In the genomic region with DNA sequence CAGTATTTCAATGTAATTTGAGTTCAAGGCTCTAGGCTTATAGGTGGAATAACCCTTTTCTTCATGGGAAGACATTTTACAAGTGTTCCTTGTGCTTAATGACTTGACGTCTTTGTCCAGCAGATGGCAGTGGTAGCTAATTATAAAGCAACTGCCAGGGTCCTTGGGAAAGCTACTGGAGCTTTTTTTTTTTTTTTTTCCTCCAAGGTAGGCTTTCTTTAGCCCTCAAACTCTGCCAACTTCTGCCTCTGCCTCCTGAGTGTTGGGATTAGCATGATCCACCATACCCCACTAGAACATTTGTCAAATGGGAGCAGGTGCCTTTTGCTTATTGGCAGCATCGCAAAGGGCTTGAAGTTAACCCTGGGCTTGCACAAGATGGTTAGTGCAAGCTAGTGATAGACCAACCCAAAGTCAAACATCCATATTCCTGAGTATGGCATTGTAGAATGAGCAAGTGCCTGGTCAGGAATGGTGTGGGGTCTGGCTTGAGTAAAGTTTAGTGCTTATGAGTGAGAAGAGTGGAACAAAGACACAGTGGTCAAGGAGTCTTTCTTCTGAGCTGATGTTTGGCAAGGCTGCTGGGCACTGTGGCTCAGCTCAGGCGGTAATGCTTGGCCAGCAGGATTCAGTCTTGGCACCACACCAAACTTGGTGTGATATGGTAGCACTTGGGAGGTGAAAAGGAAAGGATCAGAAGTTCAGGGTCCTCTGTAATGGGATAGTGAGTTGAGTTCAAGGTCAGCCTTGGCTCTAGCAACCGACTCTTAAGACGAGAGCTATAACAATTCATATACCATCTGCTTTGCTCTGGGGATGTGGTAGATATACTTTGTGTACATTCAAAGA, we compare ENCODE assay signal across 7 mouse cellular contexts. TPM values are rescaled to one million over a fixed set of nuclear protein-coding genes. Genes with fewer than 3 reads are reported as not detected.
DNase-seq lines count a peak whose midpoint lies in the region; ATAC-seq and TF ChIP-seq lines count a peak whose summit lies in the region.

No protein-coding gene starts in this region.

- H3K27me3 ChIP-seq in E14TG2a.4 (ENCODE audit: insufficient read depth, low read length): no peaks in the 10 kb centered on the region
- H3K27me3 ChIP-seq in heart, embryonic 15.5 days: no peaks in the 10 kb centered on the region
- H3K27me3 ChIP-seq in midbrain, embryonic 15.5 days (replicated peaks): no peaks in the 10 kb centered on the region

- H3K4me3 ChIP-seq in E14TG2a.4 (replicated peaks; ENCODE audit: low read length): no peak overlapping the region
- H3K4me3 ChIP-seq in heart, embryonic 15.5 days: no peak overlapping the region
- H3K4me3 ChIP-seq in midbrain, embryonic 15.5 days: no peak overlapping the region

- ATAC-seq in heart, embryonic 15.5 days (replicated peaks; ENCODE audit: insufficient number of reproducible peaks, insufficient read depth, low FRiP score, low read depth): peak; percentile 36; the same call in 1 of the 2 replicates
- 0 out of 2 replicates have a peak, but pooled peaks have one; percentile 14 for ATAC-seq in midbrain, embryonic 15.5 days (replicated peaks)

- DNase-seq in A20 (ENCODE audit: low read depth, low spot score): peak; percentile 42
- peak; percentile 65 for DNase-seq in cerebellum, adult 9-11 months
- DNase-seq in kidney, postnatal 14 days: peak; percentile 72
- no peak for DNase-seq in layer of hippocampus, adult 9-11 months

- no peak overlapping the region for H3K4me2 ChIP-seq in heart, embryonic 15.5 days
- no peak overlapping the region for H3K4me2 ChIP-seq in midbrain, embryonic 15.5 days

- H3K27ac ChIP-seq in heart, embryonic 15.5 days: peak overlapping the region; percentile 77
- peak overlapping the region; percentile 43 for H3K27ac ChIP-seq in midbrain, embryonic 15.5 days

- TF ChIP-seq CTCF in E14TG2a.4 (conservative IDR thresholded peaks at IDR 0.05; ENCODE audit: low read length): 0 out of 2 replicates have a peak, but pooled peaks have one; percentile 17

- peaks cover 45% of the 10 kb centered on the region for H3K9me3 ChIP-seq in E14TG2a.4 (ENCODE audit: low read length)
- no peaks in the 10 kb centered on the region for H3K9me3 ChIP-seq in heart, embryonic 15.5 days (replicated peaks)
- H3K9me3 ChIP-seq in midbrain, embryonic 15.5 days: no peaks in the 10 kb centered on the region

- peaks cover 8% of the 10 kb centered on the region; the same call in 1 of the 2 replicates for H3K4me1 ChIP-seq in E14TG2a.4 (replicated peaks; ENCODE audit: low read depth, low read length)
- peaks cover 54% of the 10 kb centered on the region for H3K4me1 ChIP-seq in heart, embryonic 15.5 days (replicated peaks)
- peaks cover 63% of the 10 kb centered on the region for H3K4me1 ChIP-seq in midbrain, embryonic 15.5 days

- H3K36me3 ChIP-seq in E14TG2a.4 (ENCODE audit: insufficient read depth, low read length): peaks cover 36% of the 10 kb centered on the region
- H3K36me3 ChIP-seq in heart, embryonic 15.5 days: peaks cover 32% of the 10 kb centered on the region
- peaks cover 16% of the 10 kb centered on the region; the same call in 1 of the 2 replicates for H3K36me3 ChIP-seq in midbrain, embryonic 15.5 days (replicated peaks)

- H3K9ac ChIP-seq in heart, embryonic 15.5 days: peak overlapping the region; percentile 17; the same call in 1 of the 2 replicates
- H3K9ac ChIP-seq in midbrain, embryonic 15.5 days: no peak overlapping the region

- WGBS in heart, embryonic 15.5 days: 18% methylated on average over 5 of the region's 5 CpGs
- 30% methylated on average over 5 of the region's 5 CpGs for WGBS in midbrain, embryonic 15.5 days

RNA-seq across cellular contexts. Expression of gene Hspa8, which starts 5.9 kb away (rescaled TPM):
- 1,867 and 1,945 TPM in 2 replicates for polyA plus RNA-seq in heart, embryonic 15.5 days (2015; fragmentation: Nextera tagmentation; extraction: Ambion mirVana)
- 3,196 and 3,218 TPM in 2 replicates for polyA plus RNA-seq in midbrain, embryonic 15.5 days (2015; fragmentation: Nextera tagmentation; extraction: Ambion mirVana)
